ENCODE assay signal across 21 mouse cellular contexts in the genomic region with DNA sequence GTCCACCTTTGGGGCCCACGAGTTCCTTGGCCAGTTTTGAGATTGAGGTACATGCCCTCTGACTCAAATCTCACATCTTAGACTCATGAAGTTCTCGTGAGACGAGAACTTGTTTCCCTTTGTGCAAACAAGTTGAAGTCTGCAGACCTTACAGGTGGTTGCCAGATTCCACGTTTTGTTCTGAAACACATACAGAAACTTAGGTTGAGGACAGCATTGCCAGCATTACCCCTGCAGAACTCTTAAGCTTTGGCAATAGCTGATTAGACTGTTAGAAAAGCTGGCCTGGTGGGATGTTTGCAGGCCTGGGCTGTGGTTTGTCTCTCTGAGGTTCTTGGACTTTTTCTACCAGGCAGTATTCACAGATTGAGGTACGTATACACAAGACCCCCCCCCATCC. TPM values are rescaled to one million over a fixed set of nuclear protein-coding genes. Genes with fewer than 3 reads are reported as not detected.
"Had no signal": no experiment of that assay in that cellular context is flagged by ENCODE, and none has a peak within 500 bp of the region (broad histone marks: within the 10 kb centered on the region; RNA-seq: fewer than 3 reads in every experiment).

No protein-coding gene starts in this region.

- DNase-seq: liver, postnatal 0 days; lung, adult 2 months; lung, postnatal 14 days; lung, postnatal 36 days; midbrain, embryonic 14.5 days; right cerebral cortex, postnatal 14 days; thymus, adult 2 months; thymus, postnatal 25 days; thymus, postnatal 4 days had no signal

- H3K4me1 ChIP-seq: liver, embryonic 15.5 days had no signal

- H3K9me3 ChIP-seq: liver, embryonic 15.5 days; lung, embryonic 15.5 days; megakaryocyte, embryonic 14.5 days; midbrain, embryonic 12.5 days; neural tube, embryonic 13.5 days; stomach, embryonic 15.5 days had no signal

- H3K4me2 ChIP-seq: liver, embryonic 15.5 days; lung, embryonic 15.5 days; midbrain, embryonic 12.5 days; neural tube, embryonic 13.5 days; stomach, embryonic 15.5 days had no signal

- H3K9ac ChIP-seq: liver, embryonic 15.5 days; liver, postnatal 0 days; lung, embryonic 15.5 days; midbrain, embryonic 12.5 days; neural tube, embryonic 13.5 days; stomach, embryonic 15.5 days had no signal

- H3K4me3 ChIP-seq: liver, embryonic 15.5 days; lung, embryonic 15.5 days; megakaryocyte, embryonic 14.5 days; midbrain, embryonic 12.5 days; neural tube, embryonic 13.5 days; stomach, embryonic 15.5 days had no signal

- H3K36me3 ChIP-seq: liver, embryonic 15.5 days; lung, embryonic 15.5 days; midbrain, embryonic 12.5 days; neural tube, embryonic 13.5 days; stomach, embryonic 15.5 days had no signal

- ATAC-seq: liver, postnatal 0 days; lung, postnatal 0 days had no signal

- H3K27ac ChIP-seq: liver, embryonic 15.5 days; lung, embryonic 15.5 days; macrophage; midbrain, embryonic 12.5 days; neural tube, embryonic 13.5 days; stomach, embryonic 15.5 days; stomach, postnatal 0 days had no signal

RNA-seq across cellular contexts. Expression of gene Nkx3-2, which starts 7.0 kb away (rescaled TPM):
- polyA plus RNA-seq: liver, embryonic 15.5 days; liver, postnatal 0 days; lung, adult 2 months; lung, embryonic 15.5 days; lung, postnatal 0 days; macrophage; midbrain, embryonic 14.5 days; midbrain, postnatal 0 days; testis, adult 2 months; thymus, adult 2 months; urinary bladder, adult 2 months had no signal
